Mouse (Mus musculus): ENCODE results near the gene Ndufb4.

DNA sequence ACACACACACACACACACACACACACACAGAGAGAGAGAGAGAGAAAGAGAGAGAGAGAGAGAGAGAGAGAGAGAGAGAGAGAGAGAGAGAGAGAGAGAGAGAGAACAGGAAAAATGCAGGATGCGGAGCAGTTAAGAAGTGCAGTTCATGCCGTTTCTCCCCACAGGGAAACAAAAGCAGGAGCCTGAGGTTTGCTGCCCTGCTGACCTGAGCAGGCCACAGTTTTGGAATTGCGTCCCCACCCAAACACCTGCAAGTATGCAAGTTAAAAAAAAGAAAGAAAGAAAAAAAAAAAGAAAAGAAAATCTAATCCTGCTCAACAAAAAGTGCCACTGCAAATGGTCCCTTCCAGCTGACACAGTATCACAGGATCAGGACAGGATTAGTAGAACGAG, 22.4 kb upstream of the Ndufb4 start:
- TF ChIP-seq POLR2A (IDR thresholded peaks at IDR 0.05; ENCODE audit: borderline replicate concordance, low read depth, low read length): no peak
- TF ChIP-seq CTCF (IDR thresholded peaks at IDR 0.05; ENCODE audit: low read depth, low read length): no peak

All from bone marrow macrophage, adult 2 months (primary cell).